Mouse (Mus musculus) intestine, embryonic 14.5 days (tissue): ENCODE results near the gene Pvr. TPM values are rescaled to one million over a fixed set of nuclear protein-coding genes. Genes with fewer than 3 reads are reported as not detected.

ENCODE experiments used
- ATAC-seq: fragments of 200-750 bp; cut with Nextera tagmentation; replicated peaks from 2 replicates; pipeline ENCODE4 v1.8.0; 2017; ENCODE audit warnings: low read depth, moderate number of reproducible peaks, moderate TSS enrichment, moderate library complexity; ENCODE audit not compliant: low FRiP score, low TSS enrichment
- DNase-seq: peaks from one replicate; pipeline ENCODE4 v3.0.0-alpha.2; 2018; ENCODE audit warnings: low spot score
- H3K27ac ChIP-seq: fragments of 300-500 bp; sonication (generic); 2 replicates; pipeline ENCODE4 v1.5.1; 2014; ENCODE audit warnings: low read depth, mild to moderate bottlenecking, control low read depth
- H3K27me3 ChIP-seq: fragments of 300-500 bp; sonication (generic); replicated peaks from 2 replicates; pipeline ENCODE4 v1.6.1; 2014; ENCODE audit warnings: low read length, control low read depth; ENCODE audit not compliant: control insufficient read depth, insufficient read depth
- H3K36me3 ChIP-seq: fragments of 300-500 bp; sonication (generic); 2 replicates; pipeline ENCODE4 v1.6.1; 2014; ENCODE audit warnings: low read length, control low read depth; ENCODE audit not compliant: control insufficient read depth, insufficient read depth
- H3K4me1 ChIP-seq: fragments of 300-500 bp; sonication (generic); replicated peaks from 2 replicates; pipeline ENCODE4 v1.6.1; 2014; ENCODE audit warnings: low read length, control low read depth, mixed read lengths; ENCODE audit not compliant: control insufficient read depth, insufficient read depth
- H3K4me2 ChIP-seq: fragments of 300-500 bp; sonication (generic); 2 replicates; pipeline ENCODE4 v1.6.1; 2014; ENCODE audit warnings: low read length
- H3K4me3 ChIP-seq: fragments of 300-500 bp; sonication (generic); 2 replicates; pipeline ENCODE4 v1.5.1; 2014; ENCODE audit warnings: low read depth, low read length, control low read depth, mixed read lengths
- H3K9ac ChIP-seq: fragments of 300-500 bp; sonication (generic); 2 replicates; pipeline ENCODE4 v1.6.1; 2014; ENCODE audit warnings: mild to moderate bottlenecking, low read length
- H3K9me3 ChIP-seq: fragments of 300-500 bp; sonication (generic); 2 replicates; pipeline ENCODE4 v1.6.1; 2016; ENCODE audit warnings: low read length, control low read depth; ENCODE audit not compliant: control insufficient read depth
- WGBS: fragments of 180-500 bp; shearing (Covaris S2); extraction: QIAGEN DNeasy Blood & Tissue Kit; methylation state at CpG from one replicate; pipeline ENCODE4 v1.1.7; 2014; 5-methylcytosine and 5-hydroxymethylcytosine counted together
- polyA plus RNA-seq: library from polyadenylated mRNA; unstranded; fragments of >200 nt; fragmentation: Nextera tagmentation; extraction: Ambion mirVana; gene quantifications from 2 replicates; pipeline ENCODE4 v1.2.1, GENCODE M21; 2014

Pvr gene
- polyA plus RNA-seq, 1 experiment from 2014 or later, result 10.6 TPM

DNA sequence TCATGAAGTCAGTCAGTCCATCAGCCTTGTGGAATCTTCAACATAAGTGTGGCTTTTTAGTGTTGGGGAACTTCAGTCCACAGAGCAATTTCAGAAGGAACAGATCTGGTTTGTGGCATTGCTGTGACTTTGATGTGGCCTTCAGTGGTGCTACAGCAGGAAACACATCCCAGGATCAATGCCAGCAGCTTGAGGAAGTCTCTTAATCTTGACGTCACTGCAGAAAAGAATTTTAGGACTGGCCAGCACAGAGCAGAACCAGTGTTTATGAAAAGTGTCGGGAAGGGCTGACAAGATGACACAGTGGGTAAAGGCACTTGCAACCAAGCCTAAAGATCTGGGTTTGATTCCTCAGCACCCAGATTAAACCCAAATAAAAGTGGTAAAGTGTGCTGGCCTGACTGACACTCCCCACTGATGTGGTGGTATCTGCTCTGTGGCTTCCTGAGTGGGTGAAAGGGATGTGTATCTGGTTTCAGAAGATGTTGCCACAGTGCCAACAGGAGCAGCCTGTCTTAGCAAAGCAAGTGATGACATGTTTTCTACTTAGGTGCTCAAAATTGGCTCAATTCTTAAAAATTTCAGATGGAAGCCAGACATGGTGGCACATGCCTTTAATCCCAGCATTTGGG, 6.0 kb upstream of the Pvr start:
- H3K9ac ChIP-seq, result no peak overlapping the region
- H3K4me3 ChIP-seq, result no peak overlapping the region
- WGBS, result 63% methylated on average over 2 of the region's 2 CpGs
- H3K4me1 ChIP-seq, result no peaks in the 10 kb centered on the region
- no peaks in the 10 kb centered on the region for H3K36me3 ChIP-seq
- peaks cover 3% of the 10 kb centered on the region; the same call in 1 of the 2 replicates for H3K27me3 ChIP-seq
- ATAC-seq (no peak), DNase-seq (no peak)
- no peaks in the 10 kb centered on the region for H3K9me3 ChIP-seq
- H3K4me2 ChIP-seq, result no peak overlapping the region
- H3K27ac ChIP-seq, result no peak overlapping the region

DNA sequence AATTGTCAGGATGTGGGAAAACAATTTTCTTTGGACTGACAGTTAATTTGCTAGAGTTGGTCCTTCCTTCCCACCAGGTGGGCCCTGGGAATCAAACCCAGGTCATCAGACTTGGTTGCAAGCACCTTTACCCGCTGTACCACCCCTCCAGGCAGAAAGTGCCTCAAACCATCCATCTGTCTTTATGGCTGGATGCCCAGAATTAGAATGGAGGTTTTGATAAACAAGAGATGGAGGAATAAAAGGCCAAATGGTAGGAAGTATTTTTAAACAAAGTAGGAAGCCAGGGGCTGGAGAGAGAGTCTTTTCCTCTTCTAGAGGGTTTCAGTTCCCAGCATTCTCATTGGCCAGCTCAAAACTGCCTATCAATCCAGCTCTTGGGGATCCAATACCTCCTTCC, 4.4 kb upstream of the Pvr start:
- Histone ChIP-seq H3K4me2 (no peak overlapping the region), H3K9me3 (no peaks in the 10 kb centered on the region), H3K36me3 (no peaks in the 10 kb centered on the region), H3K9ac (no peak overlapping the region), H3K27ac (no peak overlapping the region), H3K4me3 (no peak overlapping the region), H3K27me3 (0 out of 2 replicates have a peak, but pooled peaks cover 3% of the 10 kb centered on the region), H3K4me1 (no peaks in the 10 kb centered on the region)
- 63% methylated on average over 1 of the region's 1 CpGs for WGBS
- DNase-seq (no peak), ATAC-seq (no peak)

DNA sequence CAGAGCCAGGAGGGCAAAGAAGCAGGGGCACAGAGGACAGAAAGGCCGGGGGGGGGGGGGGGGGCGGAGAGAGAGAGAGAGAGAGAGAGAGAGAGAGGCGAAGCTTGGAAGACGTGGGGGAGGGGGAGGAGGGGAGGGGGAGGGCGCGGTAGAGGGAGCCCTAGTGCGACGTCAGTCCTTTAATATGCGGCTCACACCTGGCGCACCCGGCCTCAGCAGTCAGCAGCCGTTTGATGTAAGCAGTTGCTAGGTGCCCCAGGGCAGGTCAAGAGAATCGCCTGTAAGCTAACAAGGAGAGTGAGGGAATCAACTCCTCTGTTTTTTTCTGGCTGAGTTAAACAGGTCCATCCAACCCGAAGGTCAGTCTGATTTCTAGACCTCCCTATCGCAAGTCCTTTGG, 2.8 kb upstream of the Pvr start:
- no peak overlapping the region for H3K4me2 ChIP-seq
- WGBS, result 6% methylated on average over 9 of the region's 15 CpGs
- no peak for DNase-seq

DNA sequence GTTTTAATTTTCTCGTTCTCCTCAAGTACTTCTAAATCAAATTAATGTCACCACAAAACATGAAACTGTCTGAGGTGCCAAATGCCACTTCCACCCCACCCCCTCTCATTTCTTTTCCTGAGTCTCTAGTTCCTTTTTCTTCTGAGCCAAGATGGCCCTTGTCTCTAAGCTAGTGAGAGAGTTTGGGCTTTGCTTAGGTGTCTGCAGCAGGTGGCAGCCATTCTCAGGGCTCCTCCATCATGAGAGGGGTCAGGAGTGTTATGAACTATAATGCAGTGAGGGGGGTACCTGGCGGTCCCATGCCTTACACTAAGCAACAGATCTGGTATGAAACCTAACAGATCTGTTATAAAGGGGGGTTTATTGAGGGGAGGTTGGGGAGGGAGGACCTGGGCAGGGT, 2.4 kb upstream of the Pvr start:
- Histone ChIP-seq H3K36me3 (peaks cover 5% of the 10 kb centered on the region), H3K4me2 (no peak overlapping the region), H3K27ac (no peak overlapping the region), H3K27me3 (0 out of 2 replicates have a peak, but pooled peaks cover 3% of the 10 kb centered on the region), H3K4me3 (no peak overlapping the region), H3K9me3 (no peaks in the 10 kb centered on the region), H3K9ac (no peak overlapping the region), H3K4me1 (0 out of 2 replicates have a peak, but pooled peaks cover 3% of the 10 kb centered on the region)
- DNase-seq (no peak), ATAC-seq (no peak)
- 36% methylated on average over 2 of the region's 2 CpGs for WGBS

More for the DNA sequence above, 2.8 kb upstream of the Pvr start:
- Histone ChIP-seq H3K4me3 (no peak overlapping the region), H3K27me3 (0 out of 2 replicates have a peak, but pooled peaks cover 3% of the 10 kb centered on the region), H3K27ac (no peak overlapping the region), H3K36me3 (0 out of 2 replicates have a peak, but pooled peaks cover under 1% of the 10 kb centered on the region), H3K9me3 (no peaks in the 10 kb centered on the region), H3K9ac (no peak overlapping the region), H3K4me1 (0 out of 2 replicates have a peak, but pooled peaks cover 3% of the 10 kb centered on the region)
- no peak for ATAC-seq

DNA sequence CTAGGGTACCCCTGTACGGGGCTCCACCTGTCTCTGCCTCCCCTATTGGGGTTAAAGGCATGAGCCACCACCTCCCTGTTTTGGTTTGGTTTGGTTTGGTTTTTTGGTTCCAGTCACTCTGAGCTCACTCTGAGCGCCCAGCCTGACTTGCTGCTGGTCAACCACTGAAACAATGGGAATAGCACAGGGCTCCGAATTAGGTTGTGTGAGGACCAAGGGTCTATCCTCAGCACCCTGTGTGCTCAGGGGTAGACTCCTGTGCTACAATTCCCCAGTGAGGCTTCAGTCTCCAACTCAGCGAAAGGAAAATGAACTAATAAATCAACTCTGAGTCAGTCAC, 824 bp downstream of the Pvr start:
- peak overlapping the region; percentile 53 for H3K4me2 ChIP-seq
- H3K4me1 ChIP-seq, result 0 out of 2 replicates have a peak, but pooled peaks cover 3% of the 10 kb centered on the region
- H3K9ac ChIP-seq, result peak overlapping the region; percentile 86
- 0 out of 2 replicates have a peak, but pooled peaks cover 3% of the 10 kb centered on the region for H3K27me3 ChIP-seq
- peaks cover 28% of the 10 kb centered on the region for H3K36me3 ChIP-seq
- WGBS, result 34% methylated on average over 4 of the region's 4 CpGs
- H3K9me3 ChIP-seq, result no peaks in the 10 kb centered on the region
- ATAC-seq, result no peak; the same call in 1 of the 2 replicates
- H3K4me3 ChIP-seq, result peak overlapping the region; percentile 86
- DNase-seq, result no peak
- H3K27ac ChIP-seq, result no peak overlapping the region

DNA sequence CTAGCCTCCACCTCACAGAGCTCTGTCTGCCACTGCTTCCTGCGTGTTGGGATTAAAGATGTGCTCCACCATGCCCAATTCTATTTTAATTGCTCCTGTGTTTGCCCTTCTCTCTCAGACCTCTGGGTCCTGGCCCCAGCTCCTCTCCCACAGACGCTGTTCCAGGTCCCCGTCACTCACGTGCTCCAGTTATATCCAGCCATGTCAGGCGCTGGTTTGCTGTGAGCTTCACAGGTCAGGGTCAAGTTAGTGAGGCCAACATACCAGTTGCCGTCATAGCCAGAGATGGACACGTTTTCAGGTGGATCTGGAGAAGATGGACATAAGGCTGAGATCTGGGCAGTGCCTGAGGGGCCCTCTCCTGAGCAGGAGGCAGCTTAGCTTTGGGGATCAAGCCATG, 6.4 kb downstream of the Pvr start:
- Histone ChIP-seq H3K36me3 (peaks cover 58% of the 10 kb centered on the region), H3K4me1 (no peaks in the 10 kb centered on the region)
- 91% methylated on average over 7 of the region's 7 CpGs for WGBS

DNA sequence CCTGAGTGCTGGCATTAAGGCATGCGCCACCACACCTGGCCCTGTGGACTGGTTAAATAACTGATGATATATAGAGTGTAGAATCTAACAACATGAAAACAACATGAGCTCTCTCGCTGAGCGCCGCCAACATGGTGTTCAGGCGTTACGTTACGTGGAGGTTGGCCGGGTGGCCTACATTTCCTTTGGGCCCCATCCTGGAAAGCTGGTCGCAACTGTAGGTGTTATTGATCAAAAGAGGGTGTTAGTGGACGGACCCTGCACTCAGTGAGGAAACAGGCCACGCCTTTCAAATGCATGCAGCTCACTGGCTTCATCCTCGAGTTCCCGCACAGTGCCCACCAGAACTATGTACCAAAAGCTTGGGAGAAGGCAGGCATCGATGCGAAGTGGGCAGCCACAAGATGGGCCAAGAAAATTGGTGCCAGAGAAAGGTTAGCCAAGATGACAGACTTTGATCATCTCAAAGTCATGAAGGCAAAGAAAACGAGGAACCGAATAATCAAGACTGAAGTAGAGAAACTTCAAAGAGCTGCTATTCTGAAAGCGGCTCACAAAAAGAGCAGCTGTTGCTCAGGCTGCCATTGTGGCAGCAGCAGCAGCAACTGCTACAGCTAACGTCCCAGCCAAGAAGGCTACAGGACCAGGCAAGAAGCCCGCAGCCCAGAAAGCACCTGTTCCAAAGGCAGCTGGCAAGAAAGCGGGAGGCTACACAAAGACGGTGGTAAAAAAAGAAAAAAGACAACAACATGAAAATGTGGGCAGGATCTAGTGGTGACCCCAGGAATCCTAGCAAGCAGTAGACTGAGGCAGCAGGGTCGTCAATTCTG, 9.1 kb downstream of the Pvr start:
- Histone ChIP-seq H3K4me1 (no peaks in the 10 kb centered on the region), H3K9me3 (no peaks in the 10 kb centered on the region), H3K4me3 (no peak overlapping the region), H3K4me2 (no peak overlapping the region), H3K27ac (no peak overlapping the region), H3K27me3 (no peaks in the 10 kb centered on the region), H3K36me3 (peaks cover 61% of the 10 kb centered on the region), H3K9ac (no peak overlapping the region)
- ATAC-seq, result no peak
- WGBS, result 89% methylated on average over 23 of the region's 23 CpGs
- no peak for DNase-seq

More for the DNA sequence above, 6.4 kb downstream of the Pvr start:
- H3K9me3 ChIP-seq, result no peaks in the 10 kb centered on the region
- no peak overlapping the region for H3K27ac ChIP-seq
- H3K4me2 ChIP-seq, result no peak overlapping the region
- no peak overlapping the region for H3K9ac ChIP-seq
- ATAC-seq (no peak), DNase-seq (no peak)
- H3K4me3 ChIP-seq, result no peak overlapping the region
- H3K27me3 ChIP-seq, result no peaks in the 10 kb centered on the region

DNA sequence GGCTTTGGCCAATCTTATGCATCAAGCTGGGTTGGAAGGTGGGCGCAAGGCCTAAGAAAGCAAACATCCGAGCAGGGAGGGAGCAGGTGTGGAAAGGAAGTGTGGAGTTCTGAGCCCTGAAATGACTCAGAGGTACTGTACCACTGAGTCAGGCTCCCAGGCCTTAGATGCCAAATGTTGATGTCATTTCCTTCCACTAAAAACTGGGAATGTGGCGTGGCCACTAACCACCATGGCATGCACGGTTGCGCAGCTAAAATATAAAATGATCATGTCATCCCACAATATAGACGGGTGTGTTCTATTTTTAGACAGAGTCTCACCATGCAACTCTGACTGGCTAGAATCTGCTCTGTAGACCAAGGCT, 9.7 kb downstream of the Pvr start:
- Histone ChIP-seq H3K9me3 (no peaks in the 10 kb centered on the region), H3K4me1 (no peaks in the 10 kb centered on the region), H3K27ac (no peak overlapping the region), H3K4me2 (no peak overlapping the region), H3K9ac (no peak overlapping the region), H3K4me3 (no peak overlapping the region), H3K36me3 (peaks cover 60% of the 10 kb centered on the region), H3K27me3 (no peaks in the 10 kb centered on the region)
- DNase-seq (no peak), ATAC-seq (no peak)
- 87% methylated on average over 6 of the region's 6 CpGs for WGBS
